Mouse (Mus musculus) CD8-positive naive resting alpha-beta T cell, adult 2 months (primary cell): ENCODE data around the gene Ccnl1.

Source experiments
- DNase-seq, 2 experiments: peaks; one replicate each; pipeline ENCODE4 v3.0.0; 2022; ENCODE audit warnings: low read depth in 2 of 2, low spot score in 2 of 2

The Ccnl1 gene

GRCm38 (mm10) chr3:65927101-65927501, 30.9 kb downstream of the Ccnl1 start:
- DNase-seq: no peak

DNA sequence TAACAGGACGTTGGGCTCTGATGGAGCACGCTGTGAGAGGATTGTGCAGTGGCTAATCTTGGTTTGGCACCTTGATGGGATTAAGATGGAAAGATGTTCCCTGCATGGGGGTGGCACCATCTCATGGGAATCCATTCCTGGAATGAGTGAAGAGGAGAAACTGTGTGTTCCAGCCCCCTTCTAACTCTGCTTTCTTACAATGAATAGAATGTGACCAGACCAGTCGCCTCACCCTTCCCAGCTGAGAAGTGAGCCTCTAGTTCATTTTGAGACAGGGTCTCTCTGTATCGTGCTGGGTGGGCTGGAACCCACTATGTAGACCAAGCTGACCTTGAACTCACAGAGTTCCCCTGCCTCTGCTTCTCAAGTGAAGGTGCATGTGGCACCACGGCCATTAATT, 31.6 kb downstream of the Ccnl1 start:
- DNase-seq: no peak

- DNase-seq: no peak
Measured at GRCm38 (mm10) chr3:65925058-65925740, 32.9 kb downstream of the Ccnl1 start.

DNA sequence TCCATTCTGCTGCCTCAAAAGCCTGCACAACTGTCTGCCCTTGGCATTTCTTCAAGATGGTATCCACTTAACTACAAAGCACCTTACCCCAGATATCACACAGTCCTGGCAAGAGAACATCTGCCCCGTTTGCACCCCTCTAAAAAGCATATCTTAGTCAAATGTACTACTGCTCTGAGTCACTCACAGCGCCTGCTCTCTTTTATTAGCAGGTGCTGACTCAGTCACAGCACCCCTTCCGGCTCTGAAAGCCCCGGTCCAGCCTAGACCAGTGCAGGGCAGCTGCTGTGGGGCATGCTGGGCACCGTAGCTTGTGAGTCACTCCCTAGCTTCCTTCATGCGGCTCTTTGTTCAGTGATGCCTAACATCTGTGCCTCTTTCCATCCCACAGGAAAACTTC, 35.6 kb downstream of the Ccnl1 start:
- no peak for DNase-seq

- no peak for DNase-seq
Measured at GRCm38 (mm10) chr3:65921671-65922070, 36.4 kb downstream of the Ccnl1 start.

DNA sequence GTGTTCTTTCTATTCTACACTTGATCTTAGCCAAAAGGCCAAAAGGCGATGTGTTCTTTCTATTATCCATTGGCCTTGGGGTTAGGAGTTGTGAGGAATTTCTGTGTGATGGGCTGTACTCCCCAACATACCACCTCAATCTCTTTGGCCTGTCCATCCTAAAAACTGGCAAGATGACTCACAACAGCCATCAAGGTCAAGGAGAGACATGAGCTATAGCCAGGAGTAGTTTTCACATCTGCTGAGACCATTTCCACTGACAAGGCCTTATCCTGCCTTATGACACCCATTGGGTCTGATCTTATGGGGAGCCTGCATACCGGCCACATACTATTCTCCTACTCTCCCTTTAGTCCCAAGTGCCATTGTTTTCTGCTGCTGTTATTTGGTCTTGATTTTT, 39.0 kb downstream of the Ccnl1 start:
- no peak for DNase-seq

DNA sequence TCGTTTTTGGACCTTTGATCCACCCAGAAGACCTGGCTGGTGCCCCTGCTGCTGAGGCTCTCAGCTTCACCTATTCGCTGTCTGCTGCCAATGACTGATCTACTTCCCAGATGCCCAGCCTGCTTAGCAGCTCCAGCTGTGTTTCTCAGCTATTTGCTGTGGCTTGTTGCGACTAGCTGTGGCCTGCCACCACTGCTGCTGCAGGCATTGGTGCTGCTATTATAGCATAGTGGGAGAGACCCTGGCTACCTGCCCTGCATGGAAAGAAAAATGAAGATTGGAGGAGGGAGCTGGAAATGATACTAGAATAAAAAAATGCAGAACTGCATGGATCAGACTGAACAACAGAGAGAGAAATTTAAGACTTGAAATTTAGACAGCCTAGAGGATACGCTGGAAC, 45.1 kb downstream of the Ccnl1 start:
- DNase-seq: no peak

GRCm38 (mm10) chr3:65912217-65912616, 45.8 kb downstream of the Ccnl1 start:
- DNase-seq: no peak

DNA sequence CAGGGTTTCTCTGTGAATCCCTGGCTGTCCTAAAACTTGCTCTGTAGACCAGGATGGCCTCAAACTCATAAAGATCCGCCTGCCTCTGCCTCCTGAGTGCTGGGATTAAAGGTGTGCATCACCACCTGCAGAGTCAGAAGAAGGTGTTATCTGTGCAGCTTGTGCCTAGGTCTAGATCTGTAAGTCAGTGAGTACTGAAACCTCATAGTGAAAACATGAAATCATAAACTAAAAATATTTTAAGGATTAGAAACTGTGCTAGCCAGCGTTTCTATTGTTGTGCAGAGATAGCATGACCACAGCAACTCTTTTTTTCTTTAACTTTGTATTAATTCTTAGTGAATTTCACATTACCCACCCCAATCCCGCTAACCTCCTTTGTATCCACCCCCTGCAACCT, 46.8 kb downstream of the Ccnl1 start:
- no peak for DNase-seq

DNA sequence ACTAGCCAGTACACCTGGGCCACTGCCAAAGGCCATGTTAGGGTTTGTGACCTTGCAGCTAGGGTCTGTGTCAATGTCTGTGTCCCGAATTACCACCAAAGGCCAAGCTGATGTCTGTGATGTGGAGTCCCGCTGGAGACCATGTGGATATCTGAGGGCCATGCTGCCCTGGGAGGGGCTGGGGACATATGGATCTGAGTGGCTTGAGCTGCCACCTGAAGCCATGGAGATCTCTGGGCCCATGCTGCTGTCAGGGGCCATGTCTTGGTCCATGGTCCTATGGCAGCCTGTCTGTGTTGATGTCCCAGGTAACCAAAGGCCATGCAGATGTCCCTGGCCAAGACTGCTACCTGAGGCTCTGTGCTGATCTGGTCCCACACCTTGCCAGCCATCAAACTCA, 48.6 kb downstream of the Ccnl1 start:
- DNase-seq: no peak

GRCm38 (mm10) chr3:65907536-65907935, 50.5 kb downstream of the Ccnl1 start:
- DNase-seq: no peak

- no peak for DNase-seq
Measured at GRCm38 (mm10) chr3:65905281-65906169, 52.5 kb downstream of the Ccnl1 start.

- DNase-seq: no peak
Measured at GRCm38 (mm10) chr3:65904711-65905110, 53.3 kb downstream of the Ccnl1 start.

DNA sequence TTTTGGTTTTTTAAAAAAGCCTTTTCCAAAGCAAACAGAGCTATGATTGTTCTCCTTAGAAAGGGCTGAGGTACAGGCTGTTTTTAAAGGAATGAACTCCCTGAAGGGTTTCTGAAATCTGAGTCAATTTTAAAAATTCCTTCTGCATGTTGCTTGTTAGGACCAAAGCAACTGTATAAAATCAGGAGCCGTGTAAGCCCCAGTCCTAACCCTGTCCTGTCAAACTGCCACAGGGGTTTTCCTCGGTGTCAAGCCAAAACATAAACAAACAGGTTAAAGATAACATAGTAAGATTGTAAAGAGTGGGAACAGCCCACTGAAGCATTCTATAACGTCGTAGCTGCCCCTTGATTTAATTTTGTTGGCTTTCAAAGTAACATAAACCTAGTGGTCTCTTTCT, 53.9 kb downstream of the Ccnl1 start:
- DNase-seq: no peak

DNA sequence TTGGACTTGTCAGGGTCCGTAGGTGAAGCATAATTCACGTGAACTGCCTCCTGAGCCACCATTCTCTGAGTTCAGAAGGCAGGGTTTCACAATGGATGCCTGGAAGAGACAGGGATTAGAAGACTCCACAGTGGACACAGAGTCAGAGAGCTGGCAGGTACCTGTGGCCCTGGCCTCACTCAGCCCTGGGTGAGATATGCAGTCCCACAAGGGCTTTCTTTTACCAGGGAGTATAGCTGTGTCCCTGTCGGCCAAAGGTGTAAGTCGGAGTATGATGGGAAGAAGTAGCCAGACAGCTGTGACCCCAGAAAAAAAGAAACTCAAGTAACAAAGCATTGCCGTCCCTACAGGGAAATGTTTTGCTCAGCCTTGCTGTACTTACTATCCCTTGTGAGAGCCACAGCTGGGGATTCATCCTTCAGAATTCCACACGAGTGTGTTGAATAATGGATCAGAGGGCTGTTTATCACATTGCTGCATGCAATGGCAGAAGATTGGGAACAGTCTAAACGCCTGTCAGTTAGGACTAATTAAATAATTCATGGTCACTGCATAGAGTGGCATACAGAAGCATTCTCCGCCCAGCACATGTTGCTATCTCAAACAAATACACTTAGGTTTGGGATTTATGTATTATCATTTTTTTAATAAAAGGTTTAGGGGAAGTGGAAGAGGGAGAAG, 59.3 kb downstream of the Ccnl1 start:
- DNase-seq: no peak

DNA sequence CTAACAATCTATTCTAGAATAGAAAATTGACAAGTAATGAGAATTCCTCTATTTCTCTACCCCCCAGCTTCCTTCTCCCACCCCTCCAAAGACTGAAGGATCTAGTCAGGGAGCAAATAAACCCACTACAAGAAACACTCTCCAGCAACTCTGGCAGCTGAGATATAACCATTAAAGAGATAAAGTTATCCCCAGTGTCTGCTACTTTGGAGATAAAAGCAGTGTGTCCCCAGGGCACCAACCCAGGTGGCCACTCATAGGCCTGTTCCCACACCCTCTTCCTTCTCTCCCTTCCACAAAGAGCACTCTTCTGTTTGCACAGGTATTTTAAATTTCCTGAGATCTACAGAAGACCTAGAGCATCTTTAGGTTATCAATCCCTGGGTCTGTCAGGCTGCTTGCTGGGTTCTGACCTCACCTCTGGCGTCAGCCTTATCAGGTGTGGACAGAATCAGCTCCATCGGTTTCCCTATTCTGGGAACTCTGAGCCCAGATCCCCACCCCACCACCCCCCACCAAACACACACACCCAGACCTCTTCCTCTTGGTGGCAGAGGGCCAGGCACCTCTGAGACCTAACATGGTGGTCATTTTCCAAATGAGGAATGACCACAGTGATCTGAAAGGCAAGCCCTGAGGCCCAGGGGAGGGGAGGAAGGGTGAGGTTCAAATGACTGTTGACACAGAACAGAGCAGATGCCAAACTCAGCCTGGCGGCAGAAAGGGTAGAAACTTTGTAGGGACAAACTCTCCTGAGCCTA, 60.6 kb downstream of the Ccnl1 start:
- DNase-seq: no peak
